Mouse (Mus musculus): ENCODE measurements around the gene Pramel3.
"Not testable (repeated sequence)": the region's sequence is repeated elsewhere in the genome, so short reads cannot be mapped to it uniquely, and the experiment has no call there.

The Pramel3 gene

GRCm38 (mm10) chrX:135302007-135302406, at the start of gene Pramel3:
TSS of gene Pramel3 (plus strand) at chrX:135302307.
- DNase-seq (ENCODE audit: low read depth) = not testable (repeated sequence)

DNA sequence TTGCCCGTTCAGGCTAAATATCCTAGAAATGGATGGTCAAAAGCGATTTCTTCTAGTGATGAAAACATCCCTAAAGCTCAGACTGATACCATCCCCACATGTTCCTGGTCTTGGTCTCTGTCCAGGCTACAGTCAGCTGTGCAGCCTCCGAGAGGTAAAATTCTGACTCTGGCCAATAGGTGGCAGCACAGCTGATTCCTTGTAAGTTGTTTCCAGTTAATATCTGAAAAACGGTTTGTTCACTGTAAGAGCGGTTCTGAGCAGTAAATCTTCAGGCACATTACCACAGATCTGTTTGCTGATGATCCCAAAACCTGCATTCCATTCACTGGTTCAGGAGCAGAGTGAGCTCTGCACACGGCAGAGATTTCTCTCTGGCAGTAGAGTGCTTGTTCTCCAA, 58.6 kb downstream of the Pramel3 start:
- not testable (repeated sequence) for DNase-seq (ENCODE audit: low read depth)

DNA sequence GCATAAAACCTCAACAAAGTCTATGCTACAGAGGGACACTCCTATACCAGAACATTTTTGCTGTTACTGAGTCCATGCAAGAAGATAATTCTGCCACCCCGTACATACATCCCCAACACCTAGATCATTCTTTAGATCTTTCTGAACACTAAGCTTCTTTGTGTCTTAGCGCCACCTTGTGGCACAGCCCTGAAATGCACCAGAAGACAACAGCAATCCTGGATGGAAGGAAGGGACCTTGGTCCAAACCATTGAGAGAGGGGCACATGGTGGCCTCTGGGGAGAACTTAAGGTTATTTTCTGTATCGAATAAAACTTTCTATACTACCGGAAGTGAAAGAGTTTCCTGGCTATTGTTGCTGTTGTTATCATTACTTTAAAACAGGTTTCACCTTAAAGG, 59.8 kb downstream of the Pramel3 start:
- DNase-seq (ENCODE audit: low read depth) = not testable (repeated sequence)

Measured in induced T-regulatory cell, adult 2 months (primary cell).